Mouse (Mus musculus): ENCODE results near the gene Ppp1r36. TPM values are rescaled to one million over a fixed set of nuclear protein-coding genes. Genes with fewer than 3 reads are reported as not detected.

Gene Ppp1r36
- polyA plus RNA-seq, 2 experiments, result 3.1 to 4.2 TPM

DNA sequence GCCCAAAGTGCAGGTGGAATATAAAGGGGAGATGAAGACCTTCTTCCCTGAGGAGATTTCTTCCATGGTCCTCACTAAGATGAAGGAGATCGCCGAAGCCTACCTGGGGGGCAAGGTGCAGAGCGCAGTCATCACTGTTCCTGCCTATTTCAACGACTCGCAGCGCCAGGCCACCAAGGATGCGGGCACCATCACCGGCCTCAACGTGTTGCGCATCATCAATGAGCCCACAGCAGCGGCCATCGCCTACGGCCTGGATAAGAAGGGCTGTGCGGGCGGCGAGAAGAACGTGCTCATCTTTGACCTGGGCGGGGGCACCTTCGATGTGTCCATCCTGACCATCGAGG lies 12.5 kb upstream of the Ppp1r36 start:
- H3K27me3 ChIP-seq (ENCODE audit: control insufficient read depth, insufficient read depth, low read length), result peaks cover 28% of the 10 kb centered on the region
- DNase-seq (ENCODE audit: low spot score) (no peak), ATAC-seq (ENCODE audit: low FRiP score, low read depth) (no peak)
- no peak for TF ChIP-seq POLR2A (IDR thresholded peaks at IDR 0.05; ENCODE audit: borderline replicate concordance, extremely low read depth, insufficient read depth, insufficient read length)
- no peaks in the 10 kb centered on the region for H3K36me3 ChIP-seq (ENCODE audit: control insufficient read depth, insufficient read depth, low read length)
- H3K9me3 ChIP-seq (ENCODE audit: control insufficient read depth, low read length), result no peaks in the 10 kb centered on the region
- H3K4me3 ChIP-seq (replicated peaks; ENCODE audit: low read length), result peak overlapping the region; percentile 66
- H3K9ac ChIP-seq (ENCODE audit: low read depth, low read length, severe bottlenecking), result no peak overlapping the region
- 9% methylated on average over 20 of the region's 20 CpGs for WGBS
- peak overlapping the region; percentile 90 for H3K4me2 ChIP-seq (replicated peaks; ENCODE audit: low read depth, low read length, severe bottlenecking)
- H3K27ac ChIP-seq (replicated peaks; ENCODE audit: low read depth, low read length), result no peak overlapping the region
- H3K4me1 ChIP-seq (ENCODE audit: control insufficient read depth, insufficient read depth, low read length), result peaks cover 18% of the 10 kb centered on the region; the same call in 1 of the 2 replicates

- peaks cover 28% of the 10 kb centered on the region for H3K27me3 ChIP-seq (ENCODE audit: control insufficient read depth, insufficient read depth, low read length)
- DNase-seq (ENCODE audit: low spot score), result peak; percentile 7
- ATAC-seq (ENCODE audit: low FRiP score, low read depth), result no peak
Measured at GRCm38 (mm10) chr12:76405183-76405970, 12.0 kb upstream of the Ppp1r36 start.

GRCm38 (mm10) chr12:76405971-76406370 lies 11.4 kb upstream of the Ppp1r36 start:
- Histone ChIP-seq H3K36me3 (ENCODE audit: control insufficient read depth, insufficient read depth, low read length) (no peaks in the 10 kb centered on the region), H3K27me3 (ENCODE audit: control insufficient read depth, insufficient read depth, low read length) (peaks cover 28% of the 10 kb centered on the region), H3K9me3 (ENCODE audit: control insufficient read depth, low read length) (no peaks in the 10 kb centered on the region), H3K9ac (ENCODE audit: low read depth, low read length, severe bottlenecking) (no peak overlapping the region), H3K4me3 (replicated peaks; ENCODE audit: low read length) (peak overlapping the region; percentile 66), H3K27ac (replicated peaks; ENCODE audit: low read depth, low read length) (no peak overlapping the region), H3K4me2 (replicated peaks; ENCODE audit: low read depth, low read length, severe bottlenecking) (peak overlapping the region; percentile 90), H3K4me1 (ENCODE audit: control insufficient read depth, insufficient read depth, low read length) (peaks cover 18% of the 10 kb centered on the region; the same call in 1 of the 2 replicates)
- WGBS, result 1% methylated on average over 23 of the region's 23 CpGs
- ATAC-seq (ENCODE audit: low FRiP score, low read depth) (no peak), DNase-seq (ENCODE audit: low spot score) (no peak)
- no peak for TF ChIP-seq POLR2A (IDR thresholded peaks at IDR 0.05; ENCODE audit: borderline replicate concordance, extremely low read depth, insufficient read depth, insufficient read length)

More at GRCm38 (mm10) chr12:76405183-76405970, 12.0 kb upstream of the Ppp1r36 start:
- TF ChIP-seq POLR2A (IDR thresholded peaks at IDR 0.05; ENCODE audit: borderline replicate concordance, extremely low read depth, insufficient read depth, insufficient read length), result no peak
- 4% methylated on average over 64 of the region's 64 CpGs for WGBS
- peaks cover 18% of the 10 kb centered on the region; the same call in 1 of the 2 replicates for H3K4me1 ChIP-seq (ENCODE audit: control insufficient read depth, insufficient read depth, low read length)
- H3K4me3 ChIP-seq (replicated peaks; ENCODE audit: low read length), result peak overlapping the region; percentile 66
- no peak overlapping the region for H3K27ac ChIP-seq (replicated peaks; ENCODE audit: low read depth, low read length)
- H3K4me2 ChIP-seq (replicated peaks; ENCODE audit: low read depth, low read length, severe bottlenecking), result peak overlapping the region; percentile 90
- H3K9ac ChIP-seq (ENCODE audit: low read depth, low read length, severe bottlenecking), result no peak overlapping the region
- no peaks in the 10 kb centered on the region for H3K9me3 ChIP-seq (ENCODE audit: control insufficient read depth, low read length)
- H3K36me3 ChIP-seq (ENCODE audit: control insufficient read depth, insufficient read depth, low read length), result no peaks in the 10 kb centered on the region

DNA sequence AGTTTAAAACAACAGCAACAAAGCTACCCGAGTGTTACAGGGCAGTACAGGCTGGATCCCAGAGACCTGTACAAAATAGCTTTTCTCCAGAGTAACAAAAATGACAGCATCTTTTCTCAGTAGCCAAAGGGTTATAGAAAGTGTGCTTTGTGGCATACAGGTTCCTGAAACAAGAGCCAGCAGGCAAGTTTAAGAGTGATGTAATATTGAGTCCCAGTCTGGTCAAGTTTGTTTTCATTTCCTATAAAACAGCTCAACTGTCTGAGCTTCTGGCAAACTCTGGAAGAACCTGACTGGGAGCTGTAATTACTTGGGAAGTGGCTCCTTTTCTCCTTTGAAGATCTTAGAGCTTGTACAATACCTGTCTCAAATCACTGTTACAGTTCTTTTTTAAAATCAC lies 10.2 kb upstream of the Ppp1r36 start:
- no peaks in the 10 kb centered on the region for H3K36me3 ChIP-seq (ENCODE audit: control insufficient read depth, insufficient read depth, low read length)
- no peaks in the 10 kb centered on the region for H3K9me3 ChIP-seq (ENCODE audit: control insufficient read depth, low read length)
- H3K4me2 ChIP-seq (replicated peaks; ENCODE audit: low read depth, low read length, severe bottlenecking), result no peak overlapping the region
- WGBS, result 33% methylated on average over 1 of the region's 1 CpGs
- no peak for TF ChIP-seq POLR2A (IDR thresholded peaks at IDR 0.05; ENCODE audit: borderline replicate concordance, extremely low read depth, insufficient read depth, insufficient read length)
- H3K4me3 ChIP-seq (replicated peaks; ENCODE audit: low read length), result no peak overlapping the region
- no peak for ATAC-seq (ENCODE audit: low FRiP score, low read depth)
- no peak overlapping the region for H3K9ac ChIP-seq (ENCODE audit: low read depth, low read length, severe bottlenecking)
- H3K4me1 ChIP-seq (ENCODE audit: control insufficient read depth, insufficient read depth, low read length), result peaks cover 18% of the 10 kb centered on the region; the same call in 1 of the 2 replicates
- no peak overlapping the region for H3K27ac ChIP-seq (replicated peaks; ENCODE audit: low read depth, low read length)
- peaks cover 28% of the 10 kb centered on the region for H3K27me3 ChIP-seq (ENCODE audit: control insufficient read depth, insufficient read depth, low read length)
- no peak for DNase-seq (ENCODE audit: low spot score)

DNA sequence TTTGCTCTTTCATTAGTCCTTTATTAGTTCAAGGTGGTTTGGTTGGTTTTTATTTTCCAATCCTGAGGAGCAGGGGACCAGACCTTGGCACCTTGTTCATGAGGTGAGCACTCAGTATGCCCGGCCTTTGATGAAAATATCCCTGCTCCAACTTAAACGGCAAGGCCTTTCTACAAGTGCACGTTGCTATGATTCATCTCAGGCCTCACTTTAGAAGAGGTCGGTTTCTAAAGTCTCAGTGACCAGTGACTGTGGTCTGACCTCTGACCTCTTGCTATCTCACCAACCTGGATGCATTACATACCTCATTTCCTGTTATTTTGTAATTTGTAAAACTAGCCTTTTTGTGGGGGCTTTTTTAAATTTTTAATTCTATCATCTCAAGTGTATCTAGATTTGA lies 8.2 kb upstream of the Ppp1r36 start:
- ATAC-seq (ENCODE audit: low FRiP score, low read depth) (no peak), DNase-seq (ENCODE audit: low spot score) (no peak)
- H3K4me1 ChIP-seq (ENCODE audit: control insufficient read depth, insufficient read depth, low read length), result peaks cover 15% of the 10 kb centered on the region; the same call in 1 of the 2 replicates
- H3K9ac ChIP-seq (ENCODE audit: low read depth, low read length, severe bottlenecking), result no peak overlapping the region
- H3K36me3 ChIP-seq (ENCODE audit: control insufficient read depth, insufficient read depth, low read length), result no peaks in the 10 kb centered on the region
- H3K27ac ChIP-seq (replicated peaks; ENCODE audit: low read depth, low read length), result no peak overlapping the region
- 24% methylated on average over 4 of the region's 4 CpGs for WGBS
- H3K9me3 ChIP-seq (ENCODE audit: control insufficient read depth, low read length), result no peaks in the 10 kb centered on the region
- H3K4me3 ChIP-seq (replicated peaks; ENCODE audit: low read length), result no peak overlapping the region
- no peak overlapping the region for H3K4me2 ChIP-seq (replicated peaks; ENCODE audit: low read depth, low read length, severe bottlenecking)
- TF ChIP-seq POLR2A (IDR thresholded peaks at IDR 0.05; ENCODE audit: borderline replicate concordance, extremely low read depth, insufficient read depth, insufficient read length), result no peak
- peaks cover 28% of the 10 kb centered on the region for H3K27me3 ChIP-seq (ENCODE audit: control insufficient read depth, insufficient read depth, low read length)

All from limb, embryonic 14.5 days (tissue).